Mouse (Mus musculus) small intestine, adult 2 months (tissue): Measurements from ENCODE around the gene Nfe2l2. TPM values are rescaled to one million over a fixed set of nuclear protein-coding genes. Genes with fewer than 3 reads are reported as not detected.

Source experiments
- H3K27ac ChIP-seq: fragments of 200-500 bp; 2 replicates; pipeline ENCODE4 v1.5.1; 2012; ENCODE audit warnings: low read depth, low read length, control low read depth, inconsistent platforms; ENCODE audit not compliant: insufficient read depth
- H3K27me3 ChIP-seq: fragments of 200-500 bp; 2 replicates; pipeline ENCODE4 v1.6.1; 2012; ENCODE audit warnings: mild to moderate bottlenecking, moderate library complexity, low read length, inconsistent platforms; ENCODE audit not compliant: control insufficient read depth, insufficient read depth
- H3K36me3 ChIP-seq: fragments of 200-500 bp; 2 replicates; pipeline ENCODE4 v1.6.1; 2012; ENCODE audit warnings: mild to moderate bottlenecking, low read length, control low read depth, inconsistent platforms; ENCODE audit not compliant: control insufficient read depth, insufficient read depth
- H3K4me1 ChIP-seq: fragments of 200-500 bp; 2 replicates; pipeline ENCODE4 v1.6.1; 2012; ENCODE audit warnings: low read length, inconsistent platforms, mixed read lengths; ENCODE audit not compliant: control insufficient read depth, insufficient read depth, insufficient read length
- H3K4me3 ChIP-seq: fragments of 200-500 bp; 2 replicates; pipeline ENCODE4 v1.5.1; 2012; ENCODE audit warnings: low read depth, mild to moderate bottlenecking, control low read depth, inconsistent platforms, low read length, moderate library complexity
- CTCF ChIP-seq: fragments of 200-500 bp; IDR thresholded peaks from 2 replicates; pipeline ENCODE4 v1.5.1; 2012; ENCODE audit warnings: low read depth, mild to moderate bottlenecking, control low read depth, inconsistent platforms, low read length, moderate library complexity, mixed read lengths; ENCODE audit not compliant: insufficient replicate concordance, insufficient read length; ENCODE audit errors: extremely low read depth
- POLR2A ChIP-seq: fragments of 200-500 bp; IDR thresholded peaks from 2 replicates; pipeline ENCODE4 v1.6.1; 2012; ENCODE audit warnings: low read depth, mild to moderate bottlenecking, control low read depth, inconsistent platforms, low read length, moderate library complexity
- whole genome bisulfite sequencing: fragments of 180-500 bp; shearing (Covaris S2); methylation state at CpG from one replicate; pipeline ENCODE4 v1.1.7; 2018; 5-methylcytosine and 5-hydroxymethylcytosine counted together
- polyA plus RNA-seq: library from polyadenylated mRNA; depleted of rRNA; stranded (reverse); fragments of >200 nt; gene quantifications from 2 replicates; pipeline ENCODE4 v1.2.3, GENCODE M21; 2012; rRNA removed

Nfe2l2 gene
- 42.5 and 62.5 TPM in 2 replicates for polyA plus RNA-seq

GRCm38 (mm10) chr2:75704234-75705161 lies at the start of gene Nfe2l2:
TSS of gene Nfe2l2 (minus strand) at chr2:75704641.
- H3K4me3 ChIP-seq: peak within 1 kb of the TSS; percentile 87
- TF ChIP-seq POLR2A: peak; percentile 100
- TF ChIP-seq CTCF: 0 out of 2 replicates have a peak, but pooled peaks have one; percentile 1
- under 1% methylated on average over 58 of the region's 58 CpGs for WGBS
- peak within 1 kb of the TSS; percentile 100 for H3K27ac ChIP-seq
- peaks cover 12% of the 10 kb centered on the region for H3K36me3 ChIP-seq
- H3K4me1 ChIP-seq: peaks cover 22% of the 10 kb centered on the region
- H3K27me3 ChIP-seq: no peaks in the 10 kb centered on the region

- 94% methylated on average over 22 of the region's 22 CpGs for WGBS
- Histone ChIP-seq H3K4me3 (no peak overlapping the region), H3K27ac (no peak overlapping the region), H3K27me3 (no peaks in the 10 kb centered on the region), H3K4me1 (peaks cover 18% of the 10 kb centered on the region; the same call in 1 of the 2 replicates), H3K36me3 (no peaks in the 10 kb centered on the region)
- no peak for TF ChIP-seq CTCF
- TF ChIP-seq POLR2A: no peak
Measured at GRCm38 (mm10) chr2:75752306-75753175, 48.1 kb upstream of the Nfe2l2 start.

DNA sequence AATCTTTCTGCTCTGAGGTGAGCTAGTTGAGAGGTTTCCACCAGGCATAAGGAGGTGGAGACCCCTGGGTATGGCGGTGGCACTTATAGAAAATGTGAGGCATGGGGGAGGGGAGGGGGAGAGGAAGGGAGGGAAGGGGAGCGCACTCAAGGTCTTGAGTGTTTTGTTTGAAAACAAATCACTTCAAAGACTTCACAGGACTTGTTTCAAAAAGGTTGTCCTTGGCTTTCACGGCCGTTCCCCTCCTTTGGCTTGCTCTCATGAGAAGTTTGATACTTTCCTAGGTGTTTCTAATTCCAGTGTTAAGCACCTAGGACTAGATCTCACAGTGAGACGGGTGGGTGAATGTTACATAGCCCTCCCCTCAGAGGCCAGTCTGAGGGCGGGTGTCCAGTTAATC lies 47.5 kb upstream of the Nfe2l2 start:
- no peak overlapping the region for H3K27ac ChIP-seq
- no peaks in the 10 kb centered on the region for H3K36me3 ChIP-seq
- TF ChIP-seq CTCF (no peak), POLR2A (no peak)
- peaks cover 12% of the 10 kb centered on the region; the same call in 1 of the 2 replicates for H3K4me1 ChIP-seq
- no peak overlapping the region for H3K4me3 ChIP-seq
- WGBS: 89% methylated on average over 6 of the region's 6 CpGs
- H3K27me3 ChIP-seq: no peaks in the 10 kb centered on the region

DNA sequence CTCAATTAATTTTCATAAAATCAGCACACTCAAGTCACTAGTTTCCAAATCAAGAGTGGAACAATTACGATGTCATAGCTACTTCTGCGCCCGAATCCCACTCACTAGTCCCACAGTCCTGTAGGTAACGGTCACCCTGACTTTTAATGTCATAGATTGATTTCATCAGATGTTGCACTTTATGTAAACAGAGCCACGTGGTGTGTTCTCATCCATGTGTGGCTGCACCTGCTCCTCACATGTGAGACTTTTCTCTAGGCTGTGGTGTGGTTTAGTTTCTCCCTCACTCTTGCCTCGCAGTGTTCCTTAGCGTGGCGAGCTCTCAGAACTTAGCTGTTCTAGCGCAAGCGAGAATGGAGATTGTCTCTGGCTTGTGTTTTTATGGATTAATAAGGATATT lies 46.4 kb upstream of the Nfe2l2 start:
- Histone ChIP-seq H3K27ac (no peak overlapping the region), H3K27me3 (no peaks in the 10 kb centered on the region), H3K4me3 (no peak overlapping the region), H3K36me3 (no peaks in the 10 kb centered on the region), H3K4me1 (peaks cover 9% of the 10 kb centered on the region; the same call in 1 of the 2 replicates)
- TF ChIP-seq POLR2A (no peak), CTCF (no peak)
- 78% methylated on average over 10 of the region's 10 CpGs for WGBS

GRCm38 (mm10) chr2:75750043-75750718 lies 45.7 kb upstream of the Nfe2l2 start:
- Histone ChIP-seq H3K36me3 (no peaks in the 10 kb centered on the region), H3K4me1 (peaks cover 6% of the 10 kb centered on the region; the same call in 1 of the 2 replicates), H3K27ac (no peak overlapping the region), H3K4me3 (no peak overlapping the region), H3K27me3 (no peaks in the 10 kb centered on the region)
- TF ChIP-seq CTCF: no peak
- no peak for TF ChIP-seq POLR2A
- whole genome bisulfite sequencing: 45% methylated on average over 2 of the region's 2 CpGs

DNA sequence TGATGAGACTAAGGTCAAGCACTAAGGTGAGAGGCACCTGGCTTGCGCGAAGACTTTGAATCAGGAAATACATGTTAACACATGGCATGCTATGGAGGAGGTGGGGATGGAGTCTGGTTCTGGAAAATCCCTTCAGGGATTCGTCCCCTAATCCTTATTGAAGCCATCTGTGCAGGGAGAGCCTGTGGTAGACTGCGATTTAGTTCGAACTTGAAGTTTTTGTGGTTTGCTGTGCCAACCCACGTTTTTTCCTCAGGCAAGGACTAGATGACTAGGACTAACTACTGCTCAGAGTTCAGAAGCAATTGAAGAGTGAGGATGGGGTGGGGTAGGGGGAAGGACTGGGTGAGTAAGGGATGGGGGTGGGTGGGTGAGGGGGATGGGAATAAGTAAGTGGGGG lies 44.4 kb upstream of the Nfe2l2 start:
- TF ChIP-seq CTCF (no peak), POLR2A (no peak)
- H3K4me1 ChIP-seq: no peaks in the 10 kb centered on the region
- no peaks in the 10 kb centered on the region for H3K36me3 ChIP-seq
- no peaks in the 10 kb centered on the region for H3K27me3 ChIP-seq
- H3K27ac ChIP-seq: no peak overlapping the region
- no peak overlapping the region for H3K4me3 ChIP-seq
- WGBS: 97% methylated on average over 6 of the region's 6 CpGs
